Mouse (Mus musculus) CD4-positive naive resting alpha-beta T cell, adult 76 days (primary cell): ENCODE data around the gene Art2b. TPM values are rescaled to one million over a fixed set of nuclear protein-coding genes. Genes with fewer than 3 reads are reported as not detected.

Experiments used
- total RNA-seq: library from RNA; stranded (reverse); gene quantifications from one replicate; pipeline ENCODE4 v1.2.4, GENCODE M21; 2023

Gene Art2b
- 15.2 TPM for total RNA-seq

GRCm38 (mm10) chr7:101585408-101585807 is at the start of gene Art2b:
Gene Art2b, minus strand, starts transcription at chr7:101585600.

Other genes with a start within 250 kb of the Art2b start
- gene Arap1, start 237.5 kb downstream of the Art2b start, total RNA-seq, result 145 TPM
- 22.4 TPM for gene Gm45837, start 174.7 kb downstream of the Art2b start, total RNA-seq
- gene Pde2a, start 163.9 kb downstream of the Art2b start, total RNA-seq, result 75.2 TPM
- gene Clpb, start 78.0 kb upstream of the Art2b start, total RNA-seq, result 26.4 TPM
- not detected for gene Phox2a, start 232.7 kb upstream of the Art2b start, total RNA-seq